Mouse (Mus musculus): ENCODE data around the gene Serpina11. TPM values are rescaled to one million over a fixed set of nuclear protein-coding genes. Genes with fewer than 3 reads are reported as not detected.

Gene Serpina11
- not detected in 2 replicates for polyA plus RNA-seq (2016; fragmentation: Nextera tagmentation; extraction: Ambion mirVana)

DNA sequence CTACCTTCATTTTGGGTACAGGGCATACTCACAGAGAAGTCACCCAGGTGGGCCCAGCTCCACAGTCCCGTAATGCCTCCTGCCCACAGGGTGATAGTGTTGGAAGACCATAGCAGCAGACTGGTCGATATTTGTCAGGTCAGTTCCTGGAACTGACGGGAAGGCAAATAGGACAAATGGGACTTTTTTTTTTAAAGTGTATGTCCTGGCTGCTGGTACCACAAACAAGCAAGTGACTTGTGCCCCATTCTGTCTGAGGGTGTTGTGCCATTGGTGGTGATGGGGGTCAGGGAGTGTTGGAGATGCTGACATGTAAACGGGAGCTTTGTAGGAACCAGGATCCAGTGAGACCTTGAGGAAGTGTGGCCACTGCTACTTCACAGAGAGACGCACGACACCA, at the start of gene Serpina11:
Gene Serpina11 (minus strand): TSS at position 101 of the 400 bp plus-strand sequence.
- Histone ChIP-seq H3K4me3 (no peak within 1 kb of the TSS), H3K9ac (no peak within 1 kb of the TSS), H3K4me2 (replicated peaks) (no peak within 1 kb of the TSS), H3K27me3 (no peaks in the 10 kb centered on the region), H3K4me1 (no peaks in the 10 kb centered on the region), H3K9me3 (no peaks in the 10 kb centered on the region), H3K27ac (no peak within 1 kb of the TSS), H3K36me3 (no peaks in the 10 kb centered on the region)
- no peak for ATAC-seq (ENCODE audit: insufficient number of reproducible peaks, insufficient read depth, low FRiP score, low TSS enrichment)
- 87% methylated on average over 6 of the region's 6 CpGs for WGBS

DNA sequence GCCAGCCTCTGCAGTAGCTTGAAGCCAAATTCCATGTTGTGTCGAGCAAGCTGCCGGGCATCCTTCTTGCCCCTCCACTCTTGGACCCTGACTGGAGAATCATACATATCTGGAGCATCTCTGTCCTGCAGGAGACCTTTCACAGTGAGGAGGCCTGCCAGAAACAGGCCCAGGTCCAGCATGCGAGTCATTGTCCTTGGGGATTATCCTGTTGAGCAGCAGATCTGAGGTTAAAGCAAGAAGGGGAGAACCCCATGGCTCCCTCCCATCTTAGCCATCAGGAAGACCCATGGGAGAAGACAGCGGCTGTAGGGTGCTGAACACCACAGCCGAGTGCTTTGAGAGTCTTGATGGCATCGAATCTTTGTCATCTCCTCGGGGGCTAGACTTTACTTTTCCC, 48.4 kb upstream of the Serpina11 start:
- no peak for ATAC-seq (ENCODE audit: insufficient number of reproducible peaks, insufficient read depth, low FRiP score, low TSS enrichment)
- no peaks in the 10 kb centered on the region for H3K9me3 ChIP-seq
- 87% methylated on average over 7 of the region's 7 CpGs for WGBS

DNA sequence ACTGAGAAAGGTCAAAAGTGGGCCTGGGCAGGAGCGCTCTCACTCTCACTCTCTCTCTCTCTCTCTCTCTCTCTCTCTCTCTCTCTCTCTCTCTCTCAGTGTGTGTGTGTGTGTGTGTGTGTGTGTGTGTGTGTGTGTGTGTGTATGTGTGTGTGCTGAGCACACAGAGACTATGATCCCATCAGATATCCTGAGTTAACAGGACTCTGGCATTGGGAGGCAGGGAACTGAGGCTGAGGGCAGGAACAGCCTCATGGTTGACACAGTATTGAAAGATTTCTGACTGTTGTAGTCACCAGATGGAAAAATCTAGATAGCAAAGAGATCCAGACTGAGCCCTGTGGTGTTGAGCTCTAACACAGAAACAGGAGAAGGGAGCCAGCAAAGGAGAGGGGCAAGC, 44.0 kb upstream of the Serpina11 start:
- WGBS, result 100% methylated on average over 1 of the region's 1 CpGs
- Histone ChIP-seq H3K36me3 (no peaks in the 10 kb centered on the region), H3K9me3 (no peaks in the 10 kb centered on the region), H3K27ac (no peak overlapping the region), H3K4me1 (no peaks in the 10 kb centered on the region), H3K9ac (no peak overlapping the region), H3K27me3 (no peaks in the 10 kb centered on the region), H3K4me3 (no peak overlapping the region), H3K4me2 (replicated peaks) (no peak overlapping the region)
- no peak for ATAC-seq (ENCODE audit: insufficient number of reproducible peaks, insufficient read depth, low FRiP score, low TSS enrichment)

More for the DNA sequence above, 48.4 kb upstream of the Serpina11 start:
- Histone ChIP-seq H3K4me2 (replicated peaks) (no peak overlapping the region), H3K4me1 (no peaks in the 10 kb centered on the region), H3K4me3 (no peak overlapping the region), H3K36me3 (no peaks in the 10 kb centered on the region), H3K27me3 (no peaks in the 10 kb centered on the region), H3K9ac (no peak overlapping the region), H3K27ac (no peak overlapping the region)

DNA sequence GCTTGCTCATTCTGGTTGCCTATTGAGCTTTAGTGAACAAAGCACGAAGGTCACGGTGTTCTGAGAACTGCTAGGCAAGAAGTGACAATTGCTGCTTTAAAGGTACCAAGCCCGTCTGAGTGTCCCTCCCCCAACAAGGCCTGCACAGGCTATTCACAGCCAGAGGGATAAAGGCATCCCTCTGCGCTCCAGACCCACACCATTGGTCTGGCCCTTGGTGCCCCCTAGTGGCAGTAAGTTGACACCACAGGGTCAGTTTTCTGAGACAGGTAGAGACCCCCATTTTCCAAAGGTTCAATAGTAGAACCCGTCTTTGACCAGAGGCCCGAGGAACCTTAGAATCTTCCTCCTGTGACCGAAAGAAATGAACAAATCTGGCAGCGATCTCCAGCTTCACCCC, 40.2 kb upstream of the Serpina11 start:
- Histone ChIP-seq H3K9me3 (no peaks in the 10 kb centered on the region), H3K36me3 (no peaks in the 10 kb centered on the region), H3K27ac (no peak overlapping the region), H3K4me1 (no peaks in the 10 kb centered on the region), H3K4me3 (no peak overlapping the region), H3K4me2 (replicated peaks) (no peak overlapping the region), H3K27me3 (no peaks in the 10 kb centered on the region), H3K9ac (no peak overlapping the region)
- no peak for ATAC-seq (ENCODE audit: insufficient number of reproducible peaks, insufficient read depth, low FRiP score, low TSS enrichment)
- WGBS, result 43% methylated on average over 8 of the region's 8 CpGs

DNA sequence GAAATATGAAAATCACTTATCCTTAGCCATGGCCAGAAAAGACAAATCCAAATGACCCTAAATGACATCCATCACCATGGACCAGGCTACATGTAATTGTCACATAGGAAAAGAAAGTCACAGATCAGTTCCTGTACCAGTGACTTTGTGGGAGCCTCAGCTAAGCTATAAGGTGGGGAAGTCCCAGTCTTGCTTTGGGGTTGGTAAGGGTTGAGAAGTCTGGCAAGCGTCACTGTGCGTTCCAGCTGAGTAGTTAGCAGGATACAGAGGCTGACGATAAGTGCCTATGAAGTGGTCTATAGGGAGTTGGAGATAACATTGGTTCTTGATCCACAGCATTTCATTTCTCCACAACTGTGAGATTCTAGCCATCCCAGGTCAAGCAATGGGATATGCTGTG, 25.5 kb upstream of the Serpina11 start:
- H3K9ac ChIP-seq, result no peak overlapping the region
- 86% methylated on average over 3 of the region's 3 CpGs for WGBS
- H3K27ac ChIP-seq, result no peak overlapping the region
- no peaks in the 10 kb centered on the region for H3K4me1 ChIP-seq
- no peak overlapping the region for H3K4me3 ChIP-seq
- no peaks in the 10 kb centered on the region for H3K27me3 ChIP-seq
- ATAC-seq (ENCODE audit: insufficient number of reproducible peaks, insufficient read depth, low FRiP score, low TSS enrichment), result no peak
- no peak overlapping the region for H3K4me2 ChIP-seq (replicated peaks)
- no peaks in the 10 kb centered on the region for H3K36me3 ChIP-seq
- no peaks in the 10 kb centered on the region for H3K9me3 ChIP-seq

DNA sequence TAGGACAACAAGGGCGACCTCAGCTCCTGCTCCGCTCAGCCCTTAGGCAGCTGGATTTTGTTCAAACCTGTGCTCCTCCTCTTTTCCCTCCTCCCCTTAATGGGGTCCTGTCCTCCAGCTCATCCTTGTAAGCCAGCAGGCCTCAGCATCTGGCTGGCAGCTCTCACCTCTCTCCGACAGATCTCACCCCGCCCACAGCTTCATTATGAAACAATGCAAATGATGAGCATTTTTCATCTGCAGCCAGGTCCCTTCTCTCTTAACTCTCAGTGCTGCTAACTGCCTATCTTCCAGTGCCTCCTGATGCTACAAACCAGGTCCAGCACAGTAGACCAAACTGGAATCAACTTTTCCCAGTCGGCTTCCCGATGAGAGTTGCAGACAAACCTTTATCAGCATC, 23.9 kb upstream of the Serpina11 start, which contains the start of gene Serpina9:
Gene Serpina9 (minus strand): TSS at position 136 of the 400 bp plus-strand sequence.
- Histone ChIP-seq H3K4me1 (no peaks in the 10 kb centered on the region), H3K27me3 (no peaks in the 10 kb centered on the region), H3K4me2 (replicated peaks) (no peak within 1 kb of the TSS), H3K9me3 (no peaks in the 10 kb centered on the region), H3K36me3 (no peaks in the 10 kb centered on the region), H3K9ac (no peak within 1 kb of the TSS), H3K27ac (no peak within 1 kb of the TSS), H3K4me3 (no peak within 1 kb of the TSS)
- ATAC-seq (ENCODE audit: insufficient number of reproducible peaks, insufficient read depth, low FRiP score, low TSS enrichment), result no peak
- 89% methylated on average over 6 of the region's 6 CpGs for WGBS

DNA sequence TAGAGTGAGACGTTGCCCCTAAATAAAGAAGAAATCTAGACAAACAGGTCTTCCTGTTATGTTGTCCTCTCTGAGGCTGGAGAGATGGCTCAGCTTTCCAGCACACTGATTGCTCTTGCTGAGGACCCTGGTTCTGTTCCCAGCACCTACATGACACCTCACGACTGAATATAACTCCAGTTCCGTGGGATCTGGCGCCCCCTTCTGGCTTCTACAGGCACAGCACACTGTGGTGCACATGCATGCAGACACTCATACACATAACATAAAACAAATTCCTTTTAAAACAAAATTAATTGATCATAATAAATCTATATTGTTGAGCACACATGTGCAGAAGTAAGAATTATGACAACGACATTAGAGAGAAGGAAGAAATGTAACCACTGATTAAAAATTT, 14.9 kb upstream of the Serpina11 start:
- H3K36me3 ChIP-seq, result no peaks in the 10 kb centered on the region
- H3K4me3 ChIP-seq, result no peak overlapping the region
- H3K9me3 ChIP-seq, result no peaks in the 10 kb centered on the region
- ATAC-seq (ENCODE audit: insufficient number of reproducible peaks, insufficient read depth, low FRiP score, low TSS enrichment), result no peak
- no peak overlapping the region for H3K9ac ChIP-seq
- H3K27ac ChIP-seq, result no peak overlapping the region
- 80% methylated on average over 5 of the region's 5 CpGs for WGBS
- no peak overlapping the region for H3K4me2 ChIP-seq (replicated peaks)
- H3K27me3 ChIP-seq, result no peaks in the 10 kb centered on the region
- no peaks in the 10 kb centered on the region for H3K4me1 ChIP-seq

DNA sequence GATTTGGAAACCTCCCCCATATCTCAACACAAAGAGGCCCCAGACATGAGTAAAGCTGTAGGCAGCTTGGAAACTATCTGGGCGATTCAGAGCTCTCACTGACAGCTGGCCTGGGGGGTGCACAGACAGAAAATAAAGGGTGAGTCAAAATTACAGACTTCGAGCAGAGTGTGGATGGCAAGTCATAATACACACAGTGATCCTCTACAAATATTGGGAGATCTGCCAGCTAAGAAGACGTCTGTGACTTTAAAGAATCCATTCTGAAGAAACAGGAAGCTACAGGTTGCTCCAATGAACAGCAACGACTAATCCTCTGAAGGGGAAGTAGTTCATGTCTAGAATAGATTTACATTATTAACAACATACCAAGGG, 13.5 kb upstream of the Serpina11 start:
- WGBS, result 74% methylated on average over 4 of the region's 4 CpGs
- no peaks in the 10 kb centered on the region for H3K9me3 ChIP-seq
- no peak for ATAC-seq (ENCODE audit: insufficient number of reproducible peaks, insufficient read depth, low FRiP score, low TSS enrichment)

DNA sequence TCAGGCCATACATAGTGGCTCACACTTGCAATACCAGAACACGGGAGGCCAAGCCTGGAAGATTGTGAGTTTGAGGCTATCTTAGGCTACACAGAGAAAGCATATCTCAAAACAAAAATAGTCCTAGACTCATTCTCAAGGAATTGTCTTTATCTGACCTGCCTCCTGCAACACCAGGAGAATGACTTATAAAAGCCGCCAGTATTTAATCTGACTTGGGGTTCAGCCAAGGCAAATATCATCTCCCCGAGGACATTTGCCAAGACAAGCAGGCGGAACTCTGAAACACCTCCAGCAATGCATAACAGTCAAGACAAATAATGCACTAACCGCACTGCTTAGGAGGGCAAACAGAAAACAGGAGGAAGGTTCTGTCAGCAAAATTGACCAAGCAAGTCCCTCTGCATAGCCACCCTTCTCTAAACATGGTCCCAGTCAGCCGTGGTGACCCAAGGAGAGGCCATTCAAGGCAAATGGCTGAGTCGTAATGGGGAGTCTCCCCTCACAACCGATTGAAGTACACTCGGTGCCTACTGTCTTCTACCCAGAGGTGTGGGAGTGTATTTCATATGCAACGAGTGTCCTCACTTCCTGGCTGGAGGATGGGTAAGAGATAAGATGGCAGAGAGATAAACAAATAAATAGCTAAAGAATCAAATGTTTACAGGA, 12.9 kb upstream of the Serpina11 start:
- Histone ChIP-seq H3K4me3 (no peak overlapping the region), H3K4me2 (replicated peaks) (no peak overlapping the region), H3K9ac (no peak overlapping the region), H3K27me3 (no peaks in the 10 kb centered on the region), H3K4me1 (no peaks in the 10 kb centered on the region), H3K36me3 (no peaks in the 10 kb centered on the region), H3K9me3 (no peaks in the 10 kb centered on the region), H3K27ac (no peak overlapping the region)
- WGBS, result 87% methylated on average over 10 of the region's 10 CpGs
- no peak for ATAC-seq (ENCODE audit: insufficient number of reproducible peaks, insufficient read depth, low FRiP score, low TSS enrichment)

More for the DNA sequence above, 13.5 kb upstream of the Serpina11 start:
- Histone ChIP-seq H3K27me3 (no peaks in the 10 kb centered on the region), H3K4me2 (replicated peaks) (no peak overlapping the region), H3K4me3 (no peak overlapping the region), H3K4me1 (no peaks in the 10 kb centered on the region), H3K36me3 (no peaks in the 10 kb centered on the region), H3K27ac (no peak overlapping the region), H3K9ac (no peak overlapping the region)

DNA sequence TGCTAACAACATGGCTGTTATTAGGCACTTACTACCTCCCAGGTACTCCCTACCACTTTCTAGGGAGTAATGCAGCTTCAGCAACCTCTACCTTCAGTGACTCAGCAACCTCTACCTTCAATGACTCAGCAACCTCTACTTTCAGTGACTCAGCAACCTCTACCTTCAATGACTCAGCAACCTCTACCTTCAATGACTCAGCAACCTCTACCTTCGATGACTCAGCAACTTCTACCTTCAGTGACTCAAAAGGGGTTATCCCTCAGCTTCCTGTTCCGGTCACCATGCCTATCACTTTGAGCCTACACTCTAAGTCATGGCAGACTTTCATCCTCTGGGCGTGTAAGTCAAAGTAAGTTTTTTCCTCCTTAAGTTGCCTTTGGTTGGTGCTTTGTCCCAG, 10.8 kb upstream of the Serpina11 start:
- Histone ChIP-seq H3K36me3 (no peaks in the 10 kb centered on the region), H3K4me2 (replicated peaks) (no peak overlapping the region), H3K9me3 (no peaks in the 10 kb centered on the region), H3K27me3 (no peaks in the 10 kb centered on the region), H3K4me3 (no peak overlapping the region), H3K27ac (no peak overlapping the region), H3K4me1 (no peaks in the 10 kb centered on the region), H3K9ac (no peak overlapping the region)
- no peak for ATAC-seq (ENCODE audit: insufficient number of reproducible peaks, insufficient read depth, low FRiP score, low TSS enrichment)
- 87% methylated on average over 3 of the region's 3 CpGs for WGBS

DNA sequence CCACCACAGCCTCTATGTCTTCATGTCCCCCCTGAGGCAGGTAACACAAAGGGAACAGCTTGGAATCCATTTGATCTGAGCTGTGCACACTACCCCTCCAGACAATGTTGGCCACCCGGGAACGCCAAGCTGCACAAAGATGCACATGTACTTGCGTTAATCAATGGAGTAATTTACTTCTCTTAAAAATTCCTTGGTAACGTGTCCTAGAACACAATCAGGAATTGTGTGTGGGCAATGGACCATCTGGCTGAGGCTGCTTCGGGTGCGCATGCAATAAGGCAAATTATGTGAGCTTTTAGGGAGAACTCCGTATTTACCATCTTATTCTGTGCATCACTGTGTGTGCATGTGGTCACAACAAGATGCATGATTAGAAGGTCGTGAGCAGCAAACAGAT, 9.9 kb upstream of the Serpina11 start:
- Histone ChIP-seq H3K27me3 (no peaks in the 10 kb centered on the region), H3K9me3 (no peaks in the 10 kb centered on the region), H3K27ac (no peak overlapping the region), H3K4me2 (replicated peaks) (no peak overlapping the region), H3K36me3 (no peaks in the 10 kb centered on the region), H3K4me3 (no peak overlapping the region), H3K4me1 (no peaks in the 10 kb centered on the region), H3K9ac (no peak overlapping the region)
- whole genome bisulfite sequencing, result 88% methylated on average over 8 of the region's 8 CpGs
- no peak for ATAC-seq (ENCODE audit: insufficient number of reproducible peaks, insufficient read depth, low FRiP score, low TSS enrichment)

DNA sequence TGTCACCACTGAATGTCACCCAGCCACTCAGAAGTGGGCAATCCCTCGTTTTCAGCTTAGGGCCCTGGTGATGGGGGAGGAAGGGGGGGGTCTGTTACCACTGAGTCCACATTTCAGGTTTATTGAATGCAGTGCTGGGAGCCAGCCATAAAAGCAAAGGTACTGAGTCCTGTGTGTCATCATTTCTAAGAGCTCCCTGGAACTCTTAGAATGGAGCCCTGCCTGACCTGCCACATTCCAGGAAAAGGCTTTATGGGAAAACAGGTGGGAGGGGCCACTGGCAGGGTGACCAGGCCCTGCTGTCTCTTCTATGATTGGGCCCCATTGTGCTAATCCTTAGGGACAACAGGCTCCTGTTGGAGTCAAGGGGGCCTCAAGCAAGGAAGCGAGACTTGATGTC, 6.8 kb upstream of the Serpina11 start:
- no peak overlapping the region for H3K4me3 ChIP-seq
- no peak overlapping the region for H3K27ac ChIP-seq
- ATAC-seq (ENCODE audit: insufficient number of reproducible peaks, insufficient read depth, low FRiP score, low TSS enrichment), result no peak
- no peak overlapping the region for H3K9ac ChIP-seq
- no peaks in the 10 kb centered on the region for H3K27me3 ChIP-seq
- WGBS, result 65% methylated on average over 2 of the region's 2 CpGs
- no peaks in the 10 kb centered on the region for H3K9me3 ChIP-seq
- no peak overlapping the region for H3K4me2 ChIP-seq (replicated peaks)
- no peaks in the 10 kb centered on the region for H3K36me3 ChIP-seq
- no peaks in the 10 kb centered on the region for H3K4me1 ChIP-seq
